Mouse (Mus musculus): ENCODE results near the gene Il12rb1. TPM values are rescaled to one million over a fixed set of nuclear protein-coding genes. Genes with fewer than 3 reads are reported as not detected.

Il12rb1 gene
- polyA plus RNA-seq, 1 experiment from 2014 or later, result not detected

GRCm38 (mm10) chr8:70765329-70765728, 42.9 kb upstream of the Il12rb1 start:
- Histone ChIP-seq H3K27ac (replicated peaks; ENCODE audit: low read depth, low read length) (no peak overlapping the region), H3K4me3 (ENCODE audit: low read depth, low read length) (peak overlapping the region; percentile 34; the same call in 1 of the 2 replicates), H3K4me1 (ENCODE audit: control insufficient read depth, insufficient read depth, low read length) (peaks cover 18% of the 10 kb centered on the region), H3K9ac (ENCODE audit: low read length) (no peak overlapping the region), H3K36me3 (ENCODE audit: control insufficient read depth, insufficient read depth, low read length) (peaks cover 10% of the 10 kb centered on the region), H3K27me3 (ENCODE audit: control insufficient read depth, insufficient read depth, low read length) (no peaks in the 10 kb centered on the region), H3K9me3 (ENCODE audit: control insufficient read depth, low read length) (no peaks in the 10 kb centered on the region), H3K4me2 (ENCODE audit: low read depth, severe bottlenecking) (peak overlapping the region; percentile 88; the same call in 1 of the 2 replicates)
- WGBS, result 84% methylated on average over 9 of the region's 9 CpGs
- no peak for ATAC-seq (ENCODE audit: insufficient number of reproducible peaks, low FRiP score, low TSS enrichment, low read depth)
- DNase-seq (ENCODE audit: low spot score), result no peak

- Histone ChIP-seq H3K4me1 (ENCODE audit: control insufficient read depth, insufficient read depth, low read length) (peaks cover 18% of the 10 kb centered on the region), H3K9me3 (ENCODE audit: control insufficient read depth, low read length) (no peaks in the 10 kb centered on the region), H3K27ac (replicated peaks; ENCODE audit: low read depth, low read length) (no peak overlapping the region), H3K27me3 (ENCODE audit: control insufficient read depth, insufficient read depth, low read length) (no peaks in the 10 kb centered on the region), H3K9ac (ENCODE audit: low read length) (peak overlapping the region; percentile 59), H3K4me2 (ENCODE audit: low read depth, severe bottlenecking) (peak overlapping the region; percentile 88), H3K4me3 (ENCODE audit: low read depth, low read length) (peak overlapping the region; percentile 34), H3K36me3 (ENCODE audit: control insufficient read depth, insufficient read depth, low read length) (peaks cover 16% of the 10 kb centered on the region)
- DNase-seq (ENCODE audit: low spot score) (peak; percentile 58), ATAC-seq (ENCODE audit: insufficient number of reproducible peaks, low FRiP score, low TSS enrichment, low read depth) (no peak)
- WGBS, result 2% methylated on average over 34 of the region's 34 CpGs
Measured at GRCm38 (mm10) chr8:70765838-70766570, 42.2 kb upstream of the Il12rb1 start.

GRCm38 (mm10) chr8:70766571-70767440, 41.4 kb upstream of the Il12rb1 start:
- H3K36me3 ChIP-seq (ENCODE audit: control insufficient read depth, insufficient read depth, low read length), result peaks cover 19% of the 10 kb centered on the region

GRCm38 (mm10) chr8:70767503-70767902, 40.7 kb upstream of the Il12rb1 start:
- no peak for ATAC-seq (ENCODE audit: insufficient number of reproducible peaks, low FRiP score, low TSS enrichment, low read depth)
- Histone ChIP-seq H3K27ac (replicated peaks; ENCODE audit: low read depth, low read length) (no peak overlapping the region), H3K27me3 (ENCODE audit: control insufficient read depth, insufficient read depth, low read length) (no peaks in the 10 kb centered on the region), H3K9ac (ENCODE audit: low read length) (no peak overlapping the region), H3K4me1 (ENCODE audit: control insufficient read depth, insufficient read depth, low read length) (peaks cover 18% of the 10 kb centered on the region), H3K4me3 (ENCODE audit: low read depth, low read length) (no peak overlapping the region), H3K4me2 (ENCODE audit: low read depth, severe bottlenecking) (no peak overlapping the region), H3K9me3 (ENCODE audit: control insufficient read depth, low read length) (no peaks in the 10 kb centered on the region), H3K36me3 (ENCODE audit: control insufficient read depth, insufficient read depth, low read length) (peaks cover 24% of the 10 kb centered on the region)
- no peak for DNase-seq (ENCODE audit: low spot score)
- 81% methylated on average over 6 of the region's 6 CpGs for WGBS

More at GRCm38 (mm10) chr8:70766571-70767440, 41.4 kb upstream of the Il12rb1 start:
- ATAC-seq (ENCODE audit: insufficient number of reproducible peaks, low FRiP score, low TSS enrichment, low read depth) (peak; percentile 62), DNase-seq (ENCODE audit: low spot score) (peak; percentile 80)
- Histone ChIP-seq H3K27me3 (ENCODE audit: control insufficient read depth, insufficient read depth, low read length) (no peaks in the 10 kb centered on the region), H3K9ac (ENCODE audit: low read length) (peak overlapping the region; percentile 59), H3K27ac (replicated peaks; ENCODE audit: low read depth, low read length) (0 out of 2 replicates have a peak overlapping the region, but pooled peaks have one; percentile 36), H3K4me2 (ENCODE audit: low read depth, severe bottlenecking) (peak overlapping the region; percentile 88), H3K4me3 (ENCODE audit: low read depth, low read length) (peak overlapping the region; percentile 34), H3K9me3 (ENCODE audit: control insufficient read depth, low read length) (no peaks in the 10 kb centered on the region), H3K4me1 (ENCODE audit: control insufficient read depth, insufficient read depth, low read length) (peaks cover 18% of the 10 kb centered on the region)
- 8% methylated on average over 21 of the region's 21 CpGs for WGBS

- H3K4me3 ChIP-seq (ENCODE audit: low read depth, low read length), result no peak overlapping the region
- WGBS, result 94% methylated on average over 32 of the region's 32 CpGs
- DNase-seq (ENCODE audit: low spot score), result no peak
- no peak overlapping the region for H3K27ac ChIP-seq (replicated peaks; ENCODE audit: low read depth, low read length)
- ATAC-seq (ENCODE audit: insufficient number of reproducible peaks, low FRiP score, low TSS enrichment, low read depth), result no peak
- H3K27me3 ChIP-seq (ENCODE audit: control insufficient read depth, insufficient read depth, low read length), result no peaks in the 10 kb centered on the region
- H3K9ac ChIP-seq (ENCODE audit: low read length), result no peak overlapping the region
- H3K36me3 ChIP-seq (ENCODE audit: control insufficient read depth, insufficient read depth, low read length), result peaks cover 24% of the 10 kb centered on the region
- no peak overlapping the region for H3K4me2 ChIP-seq (ENCODE audit: low read depth, severe bottlenecking)
- peaks cover 18% of the 10 kb centered on the region for H3K4me1 ChIP-seq (ENCODE audit: control insufficient read depth, insufficient read depth, low read length)
- H3K9me3 ChIP-seq (ENCODE audit: control insufficient read depth, low read length), result no peaks in the 10 kb centered on the region
Measured at GRCm38 (mm10) chr8:70768231-70768776, 39.9 kb upstream of the Il12rb1 start.

- no peaks in the 10 kb centered on the region for H3K9me3 ChIP-seq (ENCODE audit: control insufficient read depth, low read length)
- H3K27me3 ChIP-seq (ENCODE audit: control insufficient read depth, insufficient read depth, low read length), result no peaks in the 10 kb centered on the region
- peaks cover 18% of the 10 kb centered on the region for H3K4me1 ChIP-seq (ENCODE audit: control insufficient read depth, insufficient read depth, low read length)
- no peak for DNase-seq (ENCODE audit: low spot score)
- H3K27ac ChIP-seq (replicated peaks; ENCODE audit: low read depth, low read length), result no peak overlapping the region
- WGBS, result 89% methylated on average over 16 of the region's 16 CpGs
- no peak for ATAC-seq (ENCODE audit: insufficient number of reproducible peaks, low FRiP score, low TSS enrichment, low read depth)
- no peak overlapping the region for H3K4me2 ChIP-seq (ENCODE audit: low read depth, severe bottlenecking)
- H3K36me3 ChIP-seq (ENCODE audit: control insufficient read depth, insufficient read depth, low read length), result peaks cover 24% of the 10 kb centered on the region
- no peak overlapping the region for H3K9ac ChIP-seq (ENCODE audit: low read length)
- H3K4me3 ChIP-seq (ENCODE audit: low read depth, low read length), result no peak overlapping the region
Measured at GRCm38 (mm10) chr8:70768956-70769355, 39.3 kb upstream of the Il12rb1 start.

- Histone ChIP-seq H3K4me1 (ENCODE audit: control insufficient read depth, insufficient read depth, low read length) (peaks cover 18% of the 10 kb centered on the region), H3K4me3 (ENCODE audit: low read depth, low read length) (no peak overlapping the region), H3K27me3 (ENCODE audit: control insufficient read depth, insufficient read depth, low read length) (no peaks in the 10 kb centered on the region), H3K9ac (ENCODE audit: low read length) (no peak overlapping the region), H3K36me3 (ENCODE audit: control insufficient read depth, insufficient read depth, low read length) (peaks cover 24% of the 10 kb centered on the region), H3K4me2 (ENCODE audit: low read depth, severe bottlenecking) (no peak overlapping the region), H3K27ac (replicated peaks; ENCODE audit: low read depth, low read length) (no peak overlapping the region), H3K9me3 (ENCODE audit: control insufficient read depth, low read length) (no peaks in the 10 kb centered on the region)
- 6% methylated on average over 26 of the region's 26 CpGs for WGBS
- peak; percentile 34; the same call in 1 of the 2 replicates for ATAC-seq (ENCODE audit: insufficient number of reproducible peaks, low FRiP score, low TSS enrichment, low read depth)
- peak; percentile 99 for DNase-seq (ENCODE audit: low spot score)
Measured at GRCm38 (mm10) chr8:70769359-70769758, 38.9 kb upstream of the Il12rb1 start.

- Histone ChIP-seq H3K36me3 (ENCODE audit: control insufficient read depth, insufficient read depth, low read length) (peaks cover 24% of the 10 kb centered on the region), H3K4me2 (ENCODE audit: low read depth, severe bottlenecking) (no peak overlapping the region), H3K9me3 (ENCODE audit: control insufficient read depth, low read length) (no peaks in the 10 kb centered on the region), H3K9ac (ENCODE audit: low read length) (no peak overlapping the region), H3K4me3 (ENCODE audit: low read depth, low read length) (no peak overlapping the region), H3K4me1 (ENCODE audit: control insufficient read depth, insufficient read depth, low read length) (peaks cover 18% of the 10 kb centered on the region), H3K27ac (replicated peaks; ENCODE audit: low read depth, low read length) (no peak overlapping the region), H3K27me3 (ENCODE audit: control insufficient read depth, insufficient read depth, low read length) (no peaks in the 10 kb centered on the region)
- ATAC-seq (ENCODE audit: insufficient number of reproducible peaks, low FRiP score, low TSS enrichment, low read depth) (no peak), DNase-seq (ENCODE audit: low spot score) (no peak)
- WGBS, result 75% methylated on average over 12 of the region's 12 CpGs
Measured at GRCm38 (mm10) chr8:70769858-70770257, 38.4 kb upstream of the Il12rb1 start.
